Mouse (Mus musculus): Measurements from ENCODE around the gene Ankrd27.

DNA sequence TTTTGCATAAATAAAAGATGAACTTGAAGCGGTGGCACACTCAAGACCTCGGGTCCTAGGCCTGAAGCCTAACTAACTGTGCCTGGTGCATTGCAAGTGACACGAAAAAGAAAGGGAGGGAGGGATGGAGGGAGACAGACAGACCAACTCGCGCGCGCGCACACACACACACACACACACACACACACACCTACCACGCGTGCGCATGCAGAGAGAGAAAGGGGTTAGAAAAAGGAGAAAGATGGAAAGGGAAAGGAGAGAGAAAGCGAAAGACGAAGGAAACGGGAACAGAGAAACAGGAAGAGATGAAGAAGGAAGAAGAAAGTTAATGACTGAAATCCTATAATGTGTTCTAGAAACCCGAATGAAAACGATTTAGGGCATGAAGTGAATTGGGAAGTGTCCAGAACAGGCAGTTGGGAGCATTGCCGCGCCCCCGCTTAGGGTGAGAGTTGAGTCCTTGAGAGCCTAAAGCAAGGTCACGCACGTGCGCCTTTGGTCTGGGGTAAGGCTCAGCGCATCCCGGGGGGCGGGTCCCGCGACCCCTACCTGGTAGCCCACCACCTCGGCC is 31.4 kb upstream of the Ankrd27 start:
- TF ChIP-seq EP300 (IDR thresholded peaks at IDR 0.05; ENCODE audit: low read depth) (no peak), CTCF (IDR thresholded peaks at IDR 0.05; ENCODE audit: low read depth) (no peak)

All from liver, postnatal 0 days (tissue).